21 mouse cellular contexts compared by ENCODE assay signal in genomic region chr13:77125159-77125558, GRCm38 (mm10).
"Had no signal": no experiment of that assay in that cellular context is flagged by ENCODE, and none has a peak within 500 bp of the region (broad histone marks: within the 10 kb centered on the region; RNA-seq: fewer than 3 reads in every experiment).

No protein-coding gene starts in this region.

- H3K9me3 ChIP-seq: limb, embryonic 12.5 days; limb, embryonic 15.5 days; midbrain, embryonic 12.5 days had no signal

- DNase-seq: kidney, postnatal 36 days; layer of hippocampus, adult 9-11 months; left cerebral cortex, postnatal 4 days; liver, postnatal 0 days; lung, embryonic 14.5 days; right cerebral cortex, adult 18-20 months; right cerebral cortex, postnatal 14 days; right cerebral cortex, postnatal 4 days; thymus, adult 2 months; thymus, postnatal 14 days; thymus, postnatal 4 days had no signal

- H3K9ac ChIP-seq: limb, embryonic 12.5 days; limb, embryonic 15.5 days; liver, embryonic 14.5 days; liver, postnatal 0 days; lung, embryonic 14.5 days; midbrain, embryonic 12.5 days had no signal

- H3K27ac ChIP-seq: kidney, postnatal 0 days; limb, embryonic 12.5 days; limb, embryonic 15.5 days; liver, embryonic 14.5 days; macrophage; midbrain, embryonic 12.5 days; stomach, postnatal 0 days had no signal

- H3K27me3 ChIP-seq: limb, embryonic 12.5 days; limb, embryonic 15.5 days; midbrain, embryonic 12.5 days had no signal

- H3K4me1 ChIP-seq: limb, embryonic 12.5 days; limb, embryonic 15.5 days; midbrain, embryonic 12.5 days had no signal

- ATAC-seq: liver, postnatal 0 days; lung, postnatal 0 days; midbrain, embryonic 16.5 days had no signal

- H3K4me2 ChIP-seq: limb, embryonic 12.5 days; limb, embryonic 15.5 days; liver, embryonic 11.5 days; lung, embryonic 14.5 days; midbrain, embryonic 12.5 days had no signal

- H3K4me3 ChIP-seq: limb, embryonic 12.5 days; limb, embryonic 15.5 days; midbrain, embryonic 12.5 days had no signal
